Mouse (Mus musculus) mouse embryonic stem cell (cell line): ENCODE data around the gene Gm973.

Experiments used
- in situ Hi-C, 2 experiments: fragments of 300-500 bp; cut with MboI; formaldehyde crosslinking; loops; 1 replicate in 1 of 2; 3 replicates in 1 of 2; pipeline ENCODE4 v1.14.3; 2019 to 2020; ENCODE audit warnings: low sequenced_read_pairs in 2 of 2, low pct_unique_long_range_greater_than_20kb in 1 of 2, mixed read lengths in 1 of 2; ENCODE audit not compliant: unreplicated experiment in 1 of 2

Gene Gm973

DNA sequence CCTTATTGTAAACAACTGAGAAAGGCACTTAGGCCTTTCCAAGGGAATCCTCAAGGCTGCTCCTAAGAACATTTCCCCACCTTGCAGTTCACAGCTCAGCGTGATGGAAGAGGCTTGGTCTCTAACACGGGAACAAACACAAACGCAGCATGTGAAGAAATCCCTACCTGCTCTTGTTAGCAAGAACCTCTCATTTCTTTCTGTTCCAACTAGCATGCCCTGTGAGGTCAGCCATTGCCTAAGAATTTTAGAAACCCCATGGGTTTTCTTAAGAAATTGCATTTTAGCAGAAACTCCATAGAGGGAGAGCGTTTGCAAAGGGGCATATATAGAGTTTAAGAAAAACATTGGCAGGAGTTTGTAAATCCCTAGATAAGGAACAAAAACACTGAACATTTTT, 27.6 kb upstream of the Gm973 start:
- in situ Hi-C loops, result no loop called here

DNA sequence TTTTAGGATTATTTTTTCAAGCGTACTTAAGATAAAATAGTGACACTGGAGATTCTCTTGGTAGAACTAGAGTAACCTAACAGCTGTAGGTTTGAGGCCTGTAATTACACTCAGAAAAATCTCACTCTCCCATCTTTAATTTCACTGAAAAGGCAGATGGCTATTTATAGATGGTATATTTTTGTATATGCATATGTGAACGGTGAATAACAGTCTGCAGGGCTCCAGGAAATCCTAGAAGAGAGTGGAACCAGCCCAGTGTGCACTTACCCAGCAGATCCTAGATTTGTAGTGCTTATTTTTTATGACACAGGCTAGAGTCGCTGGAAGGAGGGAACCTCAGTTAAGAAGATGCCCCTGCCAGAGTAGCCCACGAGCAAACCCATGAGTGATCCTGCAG, 27.1 kb upstream of the Gm973 start:
- in situ Hi-C loops, result no loop called here

DNA sequence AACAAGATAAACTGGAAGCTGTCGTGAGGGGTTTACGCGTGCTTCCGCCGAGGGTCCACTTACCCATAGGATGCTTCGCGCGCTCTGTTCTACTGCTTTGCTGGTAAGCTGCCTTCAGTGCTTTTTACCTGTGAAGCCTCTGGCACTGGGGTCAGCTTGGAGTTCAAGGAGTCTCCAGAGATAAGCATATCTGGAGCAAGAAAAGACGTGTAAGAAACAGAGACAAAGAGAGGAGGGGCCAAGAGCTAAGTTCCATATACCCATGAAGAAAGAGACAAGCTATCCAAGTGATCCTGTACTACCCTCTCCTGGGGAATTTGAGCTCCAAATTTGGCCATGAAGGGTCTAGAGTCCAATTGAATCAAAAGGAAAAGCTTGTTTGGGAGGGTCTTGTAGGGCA, 24.5 kb upstream of the Gm973 start:
- in situ Hi-C loops, result no loop called here

DNA sequence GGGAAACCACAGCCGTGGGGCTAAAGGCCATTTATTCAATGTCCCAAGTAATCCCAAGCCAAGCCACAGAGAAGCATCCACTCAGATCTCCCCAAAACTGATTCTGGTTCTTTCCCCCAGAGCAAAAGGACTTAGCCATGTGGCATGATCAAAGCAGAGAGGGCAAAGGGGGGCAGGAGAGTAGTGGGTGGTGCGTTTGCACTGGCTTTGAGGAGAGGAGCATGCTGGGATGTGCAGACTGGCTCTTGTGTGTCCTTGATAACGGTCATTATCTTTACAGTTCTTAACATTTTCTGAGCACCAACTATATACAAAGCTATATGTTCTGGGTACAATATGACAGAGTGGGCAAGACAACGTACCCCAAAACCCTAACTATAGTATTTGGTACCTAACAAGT, 23.6 kb upstream of the Gm973 start:
- in situ Hi-C loops, result no loop called here

DNA sequence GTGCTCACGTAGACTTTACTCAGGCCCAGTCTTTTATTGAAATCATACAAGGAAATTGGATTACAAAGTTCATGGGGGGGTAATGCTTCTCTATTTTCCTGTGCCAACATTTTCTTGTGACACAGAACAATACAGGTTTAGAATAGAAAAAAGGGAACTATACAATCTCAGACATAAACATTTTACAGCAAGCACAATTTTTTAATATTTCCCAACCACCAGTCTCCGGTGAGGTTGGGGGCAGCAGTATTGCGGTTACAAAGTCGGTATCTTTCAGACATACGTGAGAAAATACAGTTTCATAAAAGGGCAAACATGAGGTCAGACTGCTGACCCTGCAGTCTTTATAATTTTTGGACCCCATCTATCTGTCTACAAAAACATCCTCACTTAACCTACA, 20.1 kb upstream of the Gm973 start:
- in situ Hi-C loops, result no loop called here

DNA sequence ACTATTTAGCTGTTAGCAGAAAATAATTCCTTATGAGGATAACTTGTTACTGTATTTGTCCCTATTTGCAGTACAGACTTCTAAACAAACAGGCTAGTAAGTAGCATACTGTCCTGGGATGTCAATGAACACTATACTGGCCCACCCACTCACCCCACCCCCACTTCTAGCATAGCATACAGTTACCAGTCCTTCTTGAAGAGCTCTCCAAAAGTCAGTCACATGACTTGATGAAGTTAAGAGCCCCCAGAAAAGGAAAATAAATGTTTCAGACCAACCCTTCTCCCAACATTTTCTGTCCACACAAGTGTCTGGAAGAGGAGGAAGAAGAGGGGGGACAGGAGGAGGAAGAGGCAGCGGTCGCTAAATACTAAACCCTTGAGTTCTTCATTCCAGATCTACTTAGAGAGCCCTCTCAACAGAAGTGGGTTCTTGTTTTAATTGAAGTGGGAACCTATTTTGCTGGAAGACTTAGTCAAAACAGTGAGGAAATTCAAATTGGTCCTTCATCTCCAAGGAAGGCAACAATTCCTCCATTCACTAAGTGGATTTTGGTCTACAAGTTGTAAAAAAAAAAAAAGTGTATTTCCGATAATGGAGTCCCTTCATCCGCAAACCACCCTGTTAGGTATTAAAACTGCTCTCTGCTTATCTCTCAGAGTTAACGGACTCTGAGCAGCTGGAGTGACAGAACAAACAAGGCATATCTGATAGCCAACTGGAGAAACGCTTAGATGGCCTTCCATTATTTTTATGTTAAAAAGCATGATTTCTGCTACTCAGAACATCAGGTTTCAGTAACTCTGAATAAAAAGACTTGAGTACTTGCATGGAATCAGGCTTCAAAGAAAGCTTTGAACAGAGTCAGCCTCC, 18.1 kb upstream of the Gm973 start:
- in situ Hi-C loops, result no loop called here

DNA sequence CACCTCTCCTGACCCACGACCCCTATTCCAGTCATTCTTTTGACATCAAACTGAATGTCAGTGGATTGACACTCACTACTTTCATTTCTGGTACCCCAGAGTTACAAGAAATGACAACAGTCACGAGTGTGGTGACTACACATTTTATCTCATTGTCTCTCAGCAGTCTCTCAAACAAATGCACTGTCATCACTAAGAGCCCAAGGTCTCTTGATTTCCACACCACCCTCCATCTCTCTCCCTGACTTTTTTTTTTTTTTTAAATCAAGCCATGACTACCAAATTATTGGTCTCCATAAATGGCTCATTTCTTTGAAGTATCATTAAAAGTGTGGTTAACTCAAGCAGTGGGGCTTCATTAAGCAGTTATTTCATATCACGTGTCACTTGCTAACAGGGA, 16.7 kb upstream of the Gm973 start:
- in situ Hi-C loops, result no loop called here

DNA sequence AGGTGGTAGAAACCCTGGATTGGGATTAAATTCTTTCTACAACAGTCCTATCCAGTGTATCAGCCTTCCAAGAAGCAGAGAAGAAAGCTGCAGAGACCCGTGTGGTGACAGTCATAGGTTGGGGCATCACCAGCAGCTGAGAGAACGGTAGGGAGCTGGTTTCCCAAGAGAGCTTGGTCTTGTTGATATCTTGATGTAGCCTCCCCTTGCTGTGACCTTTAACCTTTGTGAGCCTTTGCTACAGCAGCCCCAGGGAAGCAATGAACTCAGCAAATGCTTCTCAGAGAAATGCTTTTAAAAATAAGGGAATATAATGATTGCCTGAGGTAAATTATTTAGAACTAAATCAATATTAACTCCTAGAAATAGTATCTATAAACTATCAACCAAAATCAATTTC, 13.7 kb upstream of the Gm973 start:
- in situ Hi-C loops, result no loop called here

DNA sequence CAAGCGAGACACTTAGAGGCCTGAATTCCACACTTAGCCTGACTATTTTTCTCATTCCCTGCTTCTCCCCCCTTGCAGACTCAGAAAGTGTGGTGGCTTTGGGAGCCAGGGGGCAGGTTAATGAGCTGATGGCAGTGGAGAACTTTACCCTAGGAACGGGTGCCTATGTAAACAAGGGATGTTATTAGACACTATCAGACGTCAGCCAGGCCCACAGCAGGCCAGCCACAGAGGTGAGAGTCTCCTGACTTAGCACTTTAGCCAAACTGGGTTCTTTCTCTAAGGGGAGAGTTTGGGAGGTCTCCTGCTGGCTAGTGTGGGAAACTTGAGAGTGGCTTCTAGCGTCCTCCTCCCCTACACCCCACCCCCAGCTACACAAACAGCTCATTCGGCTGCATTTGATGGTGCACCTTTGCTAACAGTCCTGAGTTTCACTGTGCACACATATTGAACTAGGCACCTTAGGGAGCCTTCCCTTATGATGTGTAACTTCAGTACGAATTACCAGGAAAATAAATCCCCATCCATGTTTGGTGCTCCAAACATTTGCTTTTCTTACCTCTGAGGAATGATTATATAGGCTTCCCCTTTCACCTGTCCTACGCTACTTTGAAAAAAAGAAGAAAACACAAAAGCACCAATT, 12.3 kb upstream of the Gm973 start:
- in situ Hi-C loops, result no loop called here

DNA sequence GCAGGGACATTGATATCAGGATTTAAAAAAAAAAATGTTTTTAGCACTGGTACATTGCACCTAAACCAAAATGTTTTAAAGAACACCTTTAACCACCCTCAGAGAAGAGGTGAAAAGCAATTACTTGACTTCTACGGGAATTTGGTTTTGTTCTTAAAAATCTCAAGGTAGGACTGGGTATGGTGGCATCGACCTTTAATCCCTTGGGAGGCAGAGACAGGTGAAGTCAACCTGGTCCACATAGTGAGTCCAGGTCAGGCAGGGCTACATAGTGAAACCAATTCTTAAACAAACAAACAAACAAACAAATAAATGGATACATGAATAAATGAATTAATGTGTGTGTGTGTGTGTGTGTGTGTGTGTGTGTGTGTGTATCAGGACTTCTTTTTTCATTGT, 11.8 kb upstream of the Gm973 start:
- in situ Hi-C loops, result no loop called here

DNA sequence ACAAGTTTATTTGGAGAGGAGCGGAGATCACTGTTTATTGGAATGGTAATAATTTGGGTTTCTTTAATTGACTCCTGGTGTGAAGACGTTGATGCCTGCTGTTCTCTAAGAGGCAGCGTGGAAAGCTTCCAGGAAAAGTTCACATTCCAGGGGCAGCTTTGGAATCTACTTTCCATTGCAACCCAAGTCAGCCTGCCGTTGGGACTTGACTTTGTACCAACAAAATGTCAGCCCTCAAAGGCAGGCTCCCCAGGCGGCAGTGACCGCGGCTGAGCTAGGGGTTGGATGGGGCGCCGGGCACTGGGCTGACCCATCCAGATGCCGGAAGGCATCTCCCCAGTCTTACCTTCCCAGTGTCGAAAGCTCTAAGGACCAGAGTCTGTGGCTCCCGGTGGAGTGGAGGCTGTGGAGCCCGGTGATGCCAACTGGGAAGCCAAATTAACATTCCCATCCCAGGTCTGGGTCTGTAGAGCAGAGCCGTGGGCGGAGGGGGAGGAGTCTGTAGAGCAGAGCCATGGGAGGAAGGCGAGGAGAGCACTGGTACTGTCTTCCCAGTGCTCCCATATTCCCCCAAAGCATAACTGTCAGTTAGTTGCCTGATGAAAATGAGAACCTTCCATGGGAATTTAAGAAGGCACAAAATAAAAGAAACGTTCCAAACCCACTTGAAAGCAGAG, 7.5 kb upstream of the Gm973 start:
- in situ Hi-C loops, result no loop called here

DNA sequence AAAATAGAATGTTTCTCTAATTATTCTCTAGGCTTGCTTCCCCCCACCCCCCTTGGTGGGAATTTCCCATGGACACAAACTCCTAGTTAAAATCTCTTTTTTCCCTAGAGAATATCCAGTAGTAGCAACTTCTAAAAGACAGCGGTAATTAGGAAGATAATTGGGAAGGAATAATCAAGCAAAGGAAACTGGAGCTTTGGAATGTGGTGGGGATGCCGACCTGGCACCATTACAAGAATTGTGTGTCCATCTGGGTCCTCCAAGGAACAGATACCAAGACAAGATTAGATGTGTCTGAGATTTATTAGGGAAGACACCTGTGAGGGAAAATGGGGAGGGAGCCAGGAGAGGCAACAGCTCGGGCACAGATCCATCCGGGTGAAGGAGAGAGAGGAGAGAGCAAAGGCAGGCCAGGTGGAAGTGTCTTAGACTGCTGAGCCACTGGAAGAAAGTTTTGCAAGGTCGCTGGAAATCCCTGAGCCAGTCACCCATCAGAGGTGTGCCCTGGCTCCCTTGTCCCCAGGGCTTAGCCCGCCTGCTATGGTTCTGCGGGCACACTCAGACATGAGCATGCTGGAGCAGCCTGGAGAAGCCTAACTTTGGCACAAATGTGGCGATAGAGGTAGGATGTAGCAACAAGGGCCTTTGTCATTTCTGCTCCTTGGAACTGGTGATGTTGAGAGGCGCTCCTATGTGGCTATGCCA, 4.3 kb upstream of the Gm973 start:
- in situ Hi-C loops, result no loop called here

DNA sequence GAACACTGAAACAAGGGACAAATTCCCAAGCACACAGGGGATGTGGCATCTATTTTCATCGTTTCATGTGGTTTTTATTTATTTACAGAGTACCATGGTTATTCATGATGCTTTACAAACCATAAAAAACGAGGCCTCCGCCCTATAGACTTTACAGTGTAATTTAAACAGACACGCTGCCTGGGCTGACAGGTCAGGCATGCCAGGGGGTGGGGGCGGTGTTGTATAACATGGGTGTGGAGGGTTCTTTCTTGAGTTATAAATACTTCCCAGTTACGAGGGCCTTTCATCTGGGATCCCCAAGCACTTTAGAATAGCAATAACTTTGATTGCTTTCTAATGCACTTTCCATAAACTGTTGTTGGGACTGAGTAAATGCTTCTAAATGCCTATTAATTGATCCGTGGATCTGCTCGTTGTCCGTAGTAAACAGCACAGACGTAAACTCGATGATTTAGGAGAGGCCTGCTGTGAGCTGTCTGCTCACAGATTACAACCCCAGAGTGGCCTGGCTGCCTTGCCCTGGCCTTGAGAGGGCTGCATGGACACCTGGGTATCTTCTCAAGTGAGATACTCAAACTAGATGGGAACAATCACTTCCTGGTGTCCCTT, 4.3 kb downstream of the Gm973 start:
- in situ Hi-C loops, result no loop called here

DNA sequence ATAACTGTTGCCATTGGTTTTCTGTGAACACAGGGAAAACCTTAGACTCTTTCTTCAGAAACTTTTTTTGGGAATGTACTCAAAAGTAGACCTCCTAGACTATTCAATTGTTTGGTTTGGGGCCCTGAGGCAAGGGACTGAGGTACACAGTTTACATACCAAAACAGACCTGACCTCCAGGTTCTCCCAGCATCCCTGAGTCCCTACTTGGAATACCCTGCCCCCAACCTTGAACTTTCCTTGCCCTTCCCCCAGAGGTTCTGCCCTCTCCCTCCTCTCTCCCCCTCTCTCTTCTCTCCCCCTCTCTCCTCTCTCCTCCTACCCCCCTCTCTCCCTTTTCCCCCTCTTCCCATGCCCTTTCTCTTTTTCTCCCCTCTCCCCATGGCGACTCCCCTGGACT, 6.4 kb downstream of the Gm973 start:
- in situ Hi-C loops, result no loop called here

DNA sequence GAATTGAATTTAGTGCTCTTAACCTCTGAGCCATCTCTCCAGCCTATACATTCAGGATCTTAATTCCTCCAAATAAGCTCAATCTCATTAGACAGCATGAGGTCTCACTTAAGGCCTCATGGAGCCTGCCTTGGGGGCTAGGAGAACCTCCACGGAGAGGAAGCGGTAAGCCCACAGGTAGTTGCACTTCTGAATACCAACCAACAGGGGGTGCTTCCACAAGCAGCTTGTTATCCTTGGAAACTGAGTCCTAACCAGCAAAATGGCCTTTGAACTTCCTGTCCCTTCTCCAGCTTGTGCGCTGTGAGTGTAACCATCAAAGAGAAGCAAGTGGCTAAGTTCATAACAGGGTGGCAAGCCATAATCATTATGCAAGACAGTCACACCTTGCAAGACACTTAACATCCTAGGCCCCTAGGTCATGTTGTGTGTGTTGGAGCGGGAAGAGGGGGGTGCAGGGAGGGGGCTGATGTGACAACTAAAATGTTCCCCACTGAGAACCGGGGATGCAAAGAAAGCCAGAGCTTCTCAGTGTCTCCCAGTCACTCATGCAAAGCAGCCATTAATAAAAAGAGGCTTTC, 7.4 kb downstream of the Gm973 start:
- in situ Hi-C loops, result no loop called here

DNA sequence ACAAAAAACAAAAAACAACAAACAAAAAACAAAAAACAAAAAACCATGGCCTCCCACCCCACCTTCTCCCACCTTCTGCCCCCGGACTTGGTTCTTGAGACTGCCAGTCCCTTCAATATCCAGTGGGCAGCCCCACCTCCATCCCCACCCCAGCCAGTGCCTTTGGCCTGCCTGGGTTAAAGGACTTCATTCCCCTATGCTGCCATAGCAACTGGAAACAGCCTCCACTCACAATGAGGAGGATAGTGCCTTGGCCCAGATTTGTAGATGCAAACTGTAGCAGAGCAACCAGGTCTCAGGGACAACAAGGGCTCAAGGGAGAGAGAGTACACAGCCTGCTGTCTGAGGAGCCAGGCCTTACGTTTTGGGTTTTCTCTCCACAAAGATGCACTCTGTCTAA, 8.0 kb downstream of the Gm973 start:
- in situ Hi-C loops, result no loop called here

DNA sequence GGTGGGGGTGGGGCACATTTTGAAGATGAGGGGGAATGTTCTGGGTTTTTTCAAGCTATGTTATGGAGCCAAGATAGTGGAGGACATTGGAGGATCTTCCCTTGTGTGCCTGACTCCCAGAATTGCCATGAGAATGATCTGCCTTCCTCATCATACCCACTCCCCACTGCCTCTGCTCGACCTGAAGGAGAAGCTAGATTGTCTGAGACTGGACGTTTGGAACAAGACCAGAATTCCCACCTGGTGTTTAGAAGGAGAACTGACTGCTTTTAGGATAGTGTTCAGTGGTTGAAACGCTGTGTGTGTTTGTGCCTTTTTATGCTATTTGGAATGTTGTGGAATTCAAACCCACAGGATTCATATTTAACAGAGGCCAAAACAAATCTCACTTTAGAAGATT, 8.7 kb downstream of the Gm973 start:
- in situ Hi-C loops, result no loop called here

DNA sequence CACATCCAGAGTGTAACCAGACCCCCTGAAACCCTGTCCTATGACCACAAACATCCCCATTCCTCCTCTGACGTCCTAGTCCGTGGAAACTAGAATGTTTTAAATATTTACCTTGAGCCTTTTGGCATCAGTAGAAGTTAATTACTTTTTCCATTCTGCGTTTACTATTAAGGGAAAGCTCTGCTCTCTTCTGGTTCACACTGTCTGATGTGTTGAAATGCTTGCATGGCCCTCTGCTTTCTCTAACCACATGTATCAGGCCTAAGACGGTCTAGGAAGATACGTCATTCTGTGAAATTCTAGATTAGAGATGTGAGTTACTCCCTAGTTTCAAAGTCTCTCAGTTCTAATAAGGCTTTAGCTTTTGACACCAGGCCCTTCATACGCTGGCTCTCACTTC, 11.2 kb downstream of the Gm973 start:
- in situ Hi-C loops, result no loop called here
